7 mouse cellular contexts compared by ENCODE assay signal in genomic region chr4:120570438-120571069, GRCm38 (mm10). TPM values are rescaled to one million over a fixed set of nuclear protein-coding genes. Genes with fewer than 3 reads are reported as not detected.
A peak's percentile ranks its signal among the peaks of the same experiment; 100 is the strongest.
DNase-seq lines count a peak whose midpoint lies in the region; ATAC-seq and TF ChIP-seq lines count a peak whose summit lies in the region.

No protein-coding gene starts in this region.

- peak; percentile 62 for ATAC-seq in lung, embryonic 14.5 days (ENCODE audit: insufficient read depth)
- ATAC-seq in embryonic facial prominence, embryonic 12.5 days (ENCODE audit: insufficient number of reproducible peaks, insufficient read depth, low FRiP score, low TSS enrichment), result peak; percentile 62
- peak; percentile 70 for ATAC-seq in intestine, embryonic 15.5 days
- ATAC-seq in neural tube, embryonic 15.5 days (ENCODE audit: low FRiP score), result peak; percentile 74

- no peaks in the 10 kb centered on the region for H3K27me3 ChIP-seq in lung, embryonic 14.5 days (ENCODE audit: insufficient read depth, low read length)
- no peaks in the 10 kb centered on the region for H3K27me3 ChIP-seq in embryonic facial prominence, embryonic 12.5 days
- H3K27me3 ChIP-seq in intestine, embryonic 15.5 days (replicated peaks), result no peaks in the 10 kb centered on the region
- no peaks in the 10 kb centered on the region for H3K27me3 ChIP-seq in neural tube, embryonic 15.5 days (replicated peaks)

- peak overlapping the region; percentile 81 for H3K4me3 ChIP-seq in lung, embryonic 14.5 days (ENCODE audit: low read depth, low read length)
- peak overlapping the region; percentile 63 for H3K4me3 ChIP-seq in embryonic facial prominence, embryonic 12.5 days
- peak overlapping the region; percentile 93 for H3K4me3 ChIP-seq in intestine, embryonic 15.5 days (replicated peaks)
- peak overlapping the region; percentile 69 for H3K4me3 ChIP-seq in neural tube, embryonic 15.5 days (replicated peaks)

- peaks cover 7% of the 10 kb centered on the region; the same call in 1 of the 2 replicates for H3K36me3 ChIP-seq in lung, embryonic 14.5 days (ENCODE audit: insufficient read depth)
- H3K36me3 ChIP-seq in embryonic facial prominence, embryonic 12.5 days, result 0 out of 2 replicates have a peak, but pooled peaks cover 3% of the 10 kb centered on the region
- no peaks in the 10 kb centered on the region for H3K36me3 ChIP-seq in intestine, embryonic 15.5 days
- H3K36me3 ChIP-seq in neural tube, embryonic 15.5 days, result 0 out of 2 replicates have a peak, but pooled peaks cover 2% of the 10 kb centered on the region

- no peak for DNase-seq in lung, embryonic 14.5 days
- DNase-seq in lung, postnatal 4 days, result no peak
- no peak for DNase-seq in urinary bladder, postnatal 4 days (ENCODE audit: low spot score in 2 of 2)
- DNase-seq in cerebellum, adult 11-12 months, result no peak

- H3K9me3 ChIP-seq in lung, embryonic 14.5 days (ENCODE audit: low read depth, low read length), result no peaks in the 10 kb centered on the region
- no peaks in the 10 kb centered on the region for H3K9me3 ChIP-seq in embryonic facial prominence, embryonic 12.5 days
- no peaks in the 10 kb centered on the region for H3K9me3 ChIP-seq in intestine, embryonic 15.5 days
- H3K9me3 ChIP-seq in neural tube, embryonic 15.5 days (replicated peaks), result no peaks in the 10 kb centered on the region

- peak overlapping the region; percentile 97 for H3K27ac ChIP-seq in lung, embryonic 14.5 days (ENCODE audit: low read depth)
- peak overlapping the region; percentile 87 for H3K27ac ChIP-seq in embryonic facial prominence, embryonic 12.5 days
- peak overlapping the region; percentile 92 for H3K27ac ChIP-seq in intestine, embryonic 15.5 days
- peak overlapping the region; percentile 97 for H3K27ac ChIP-seq in neural tube, embryonic 15.5 days (replicated peaks)

- WGBS in lung, embryonic 14.5 days, result under 1% methylated on average over 27 of the region's 27 CpGs
- 2% methylated on average over 27 of the region's 27 CpGs for WGBS in embryonic facial prominence, embryonic 12.5 days
- under 1% methylated on average over 26 of the region's 27 CpGs for WGBS in intestine, embryonic 15.5 days
- WGBS in neural tube, embryonic 15.5 days, result under 1% methylated on average over 27 of the region's 27 CpGs

- peak overlapping the region; percentile 92 for H3K9ac ChIP-seq in lung, embryonic 14.5 days
- H3K9ac ChIP-seq in embryonic facial prominence, embryonic 12.5 days, result peak overlapping the region; percentile 84
- peak overlapping the region; percentile 89 for H3K9ac ChIP-seq in intestine, embryonic 15.5 days
- peak overlapping the region; percentile 86 for H3K9ac ChIP-seq in neural tube, embryonic 15.5 days (replicated peaks)

- H3K4me1 ChIP-seq in lung, embryonic 14.5 days (ENCODE audit: insufficient read depth), result peaks cover 17% of the 10 kb centered on the region
- peaks cover 20% of the 10 kb centered on the region for H3K4me1 ChIP-seq in embryonic facial prominence, embryonic 12.5 days
- peaks cover 23% of the 10 kb centered on the region for H3K4me1 ChIP-seq in intestine, embryonic 15.5 days (replicated peaks)
- H3K4me1 ChIP-seq in neural tube, embryonic 15.5 days, result peaks cover 28% of the 10 kb centered on the region

- TF ChIP-seq CTCF in lung, embryonic 14.5 days (IDR thresholded peaks at IDR 0.05; ENCODE audit: low read depth), result no peak

- peak overlapping the region; percentile 87 for H3K4me2 ChIP-seq in lung, embryonic 14.5 days
- H3K4me2 ChIP-seq in embryonic facial prominence, embryonic 12.5 days (replicated peaks), result peak overlapping the region; percentile 70
- peak overlapping the region; percentile 89 for H3K4me2 ChIP-seq in intestine, embryonic 15.5 days (replicated peaks)
- H3K4me2 ChIP-seq in neural tube, embryonic 15.5 days, result peak overlapping the region; percentile 75

RNA-seq across cellular contexts. Expression of gene Ctps, which starts 0.5 kb away (rescaled TPM):
- 108 and 114 TPM in 2 replicates for polyA plus RNA-seq in lung, embryonic 14.5 days (2014; fragmentation: Nextera tagmentation; extraction: Ambion mirVana)
- 110 and 112 TPM in 2 replicates for polyA plus RNA-seq in embryonic facial prominence, embryonic 12.5 days (2016; fragmentation: Nextera tagmentation; extraction: Ambion mirVana)
- polyA plus RNA-seq in intestine, embryonic 15.5 days (2015; fragmentation: Nextera tagmentation; extraction: Ambion mirVana), result 68.1 and 72.6 TPM in 2 replicates
- 80.2 and 81.1 TPM in 2 replicates for polyA plus RNA-seq in neural tube, embryonic 15.5 days (2015; fragmentation: Nextera tagmentation; extraction: Ambion mirVana)

RNA-seq across cellular contexts. Expression of gene Gm8439, which starts 18.0 kb away (rescaled TPM):
- not detected in 2 replicates for polyA plus RNA-seq in lung, embryonic 14.5 days (2014; fragmentation: Nextera tagmentation; extraction: Ambion mirVana)
- not detected in 2 replicates for polyA plus RNA-seq in embryonic facial prominence, embryonic 12.5 days (2016; fragmentation: Nextera tagmentation; extraction: Ambion mirVana)
- polyA plus RNA-seq in intestine, embryonic 15.5 days (2015; fragmentation: Nextera tagmentation; extraction: Ambion mirVana), result not detected in 2 replicates
- not detected in 2 replicates for polyA plus RNA-seq in neural tube, embryonic 15.5 days (2015; fragmentation: Nextera tagmentation; extraction: Ambion mirVana)

RNA-seq across cellular contexts. Expression of gene Slfnl1, which starts 38.5 kb away (rescaled TPM):
- 0.11 and 0.14 TPM in 2 replicates for polyA plus RNA-seq in lung, embryonic 14.5 days (2014; fragmentation: Nextera tagmentation; extraction: Ambion mirVana)
- polyA plus RNA-seq in embryonic facial prominence, embryonic 12.5 days (2016; fragmentation: Nextera tagmentation; extraction: Ambion mirVana), result not detected in 2 replicates
- polyA plus RNA-seq in intestine, embryonic 15.5 days (2015; fragmentation: Nextera tagmentation; extraction: Ambion mirVana), result not detected in 2 replicates
- not detected in 2 replicates for polyA plus RNA-seq in neural tube, embryonic 15.5 days (2015; fragmentation: Nextera tagmentation; extraction: Ambion mirVana)
